Mouse (Mus musculus) hematopoietic multipotent progenitor cell, adult 10-12 weeks (in vitro differentiated cells): Measurements from ENCODE around the gene Serp1. TPM values are rescaled to one million over a fixed set of nuclear protein-coding genes. Genes with fewer than 3 reads are reported as not detected.

Experiments
- polyA plus RNA-seq: library from polyadenylated mRNA; stranded (reverse); fragments of >175 nt; gene quantifications from 2 replicates; pipeline ENCODE4 v1.2.3, GENCODE M21; 2012; ENCODE audit warnings: low replicate concordance

Serp1 gene
- polyA plus RNA-seq: 143 and 268 TPM in 2 replicates

DNA sequence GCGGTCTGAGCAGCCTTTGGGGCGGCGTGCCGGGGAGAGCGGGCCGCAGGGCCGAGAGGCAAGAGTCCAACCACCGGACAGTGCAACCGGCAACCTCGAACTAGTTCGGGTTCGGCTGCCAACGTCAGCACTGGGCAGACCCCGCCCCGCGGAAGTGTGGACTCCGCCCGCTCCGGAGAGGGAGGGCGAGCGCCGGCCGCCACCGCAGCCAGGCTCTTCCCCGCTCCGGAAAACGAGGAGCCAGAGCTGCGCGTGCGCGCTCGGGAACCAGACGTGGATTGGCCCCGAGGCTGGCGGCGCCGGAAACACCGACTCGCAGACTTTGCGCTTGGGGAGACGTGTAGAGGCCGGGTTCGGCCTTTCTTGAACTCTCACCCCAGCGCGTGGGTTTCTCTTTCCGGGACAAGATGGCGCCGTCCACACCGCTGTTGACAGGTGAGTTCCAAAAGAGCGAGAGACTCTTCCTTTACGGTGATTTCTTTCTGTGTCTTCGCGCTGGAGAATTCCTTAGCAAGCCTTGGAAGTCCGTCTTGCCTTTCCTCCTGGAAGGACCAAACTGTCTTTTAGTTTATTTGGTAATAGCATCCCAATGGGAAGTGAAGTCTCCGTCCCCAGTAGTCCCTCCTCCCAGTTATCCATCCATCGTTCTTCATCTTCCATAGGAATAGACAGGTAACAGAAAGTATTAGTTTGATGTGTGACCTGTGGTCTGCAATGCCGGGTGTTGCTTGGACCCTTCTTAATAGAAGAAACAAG lies at the start of gene Serp1, which contains the start of gene Eif2a:
Gene Serp1 (minus strand): TSS at position 241 of the 756 bp plus-strand sequence.
Gene Eif2a (plus strand): TSS at position 170 of the 756 bp plus-strand sequence.

Other genes starting within 250 kb of the Serp1 start
- 24.4 and 65.4 TPM in 2 replicates for gene Tsc22d2, start 111.2 kb downstream of the Serp1 start, polyA plus RNA-seq
- 2.3 and 4.8 TPM in 2 replicates for gene Eif2a, start 71 bp downstream of the Serp1 start, polyA plus RNA-seq
- gene Selenot, start 50.7 kb upstream of the Serp1 start, polyA plus RNA-seq: 24.6 and 30.9 TPM in 2 replicates
- not detected in 2 replicates for gene Erich6, start 111.3 kb upstream of the Serp1 start, polyA plus RNA-seq
- 11.6 and 37.8 TPM in 2 replicates for gene Siah2, start 166.5 kb upstream of the Serp1 start, polyA plus RNA-seq